Mouse (Mus musculus): ENCODE data around the gene 0610009B22Rik. TPM values are rescaled to one million over a fixed set of nuclear protein-coding genes. Genes with fewer than 3 reads are reported as not detected.

The 0610009B22Rik gene
- polyA plus RNA-seq, 1 experiment = 27.9 TPM

DNA sequence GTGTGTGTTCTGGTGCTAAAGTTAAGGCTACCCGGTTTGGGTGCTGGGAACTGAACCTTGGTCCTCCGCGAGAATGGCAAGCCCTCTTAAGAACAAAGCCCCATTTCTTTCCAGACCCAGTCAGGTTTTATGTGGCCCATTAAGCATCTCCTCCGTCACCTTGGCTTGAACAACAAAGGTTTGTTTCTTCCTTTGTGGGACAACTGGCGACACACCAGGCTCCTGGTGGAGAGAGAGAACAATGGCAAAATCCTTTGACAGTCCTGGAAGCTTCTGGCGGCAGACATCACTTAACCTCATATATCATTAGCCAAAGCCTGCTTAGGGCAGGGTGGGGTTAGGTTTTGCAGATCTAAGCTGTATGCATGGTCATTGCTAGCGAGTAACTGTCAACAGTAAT lies 26.0 kb downstream of the 0610009B22Rik start:
- no peaks in the 10 kb centered on the region for H3K27me3 ChIP-seq (ENCODE audit: control insufficient read depth, insufficient read depth, insufficient read length)
- H3ac ChIP-seq (ENCODE audit: control insufficient read depth, insufficient read length) = no peak overlapping the region
- no peak overlapping the region for H3K4me2 ChIP-seq (ENCODE audit: low read depth)
- H3K79me2 ChIP-seq (ENCODE audit: control insufficient read depth, insufficient read depth) = no peaks in the 10 kb centered on the region
- H3K36me3 ChIP-seq (ENCODE audit: control insufficient read depth, insufficient read depth) = no peaks in the 10 kb centered on the region
- H3K4me3 ChIP-seq = no peak overlapping the region
- TF ChIP-seq POLR2AphosphoS2 (IDR thresholded peaks at IDR 0.05; ENCODE audit: insufficient read length, low read depth) (no peak), TCF3 (IDR thresholded peaks at IDR 0.05; ENCODE audit: insufficient read length, low read depth) (no peak), MAX (IDR thresholded peaks at IDR 0.05; ENCODE audit: low read depth) (no peak), TCF12 (IDR thresholded peaks at IDR 0.05; ENCODE audit: insufficient read depth, poor library complexity, severe bottlenecking) (no peak), REST (IDR thresholded peaks at IDR 0.05; ENCODE audit: insufficient read depth, insufficient read length) (no peak), MYOD1 (IDR thresholded peaks at IDR 0.05; ENCODE audit: control insufficient read depth in 1 of 3, insufficient read length in 2 of 3, low read depth in 2 of 3) (no peak)

DNA sequence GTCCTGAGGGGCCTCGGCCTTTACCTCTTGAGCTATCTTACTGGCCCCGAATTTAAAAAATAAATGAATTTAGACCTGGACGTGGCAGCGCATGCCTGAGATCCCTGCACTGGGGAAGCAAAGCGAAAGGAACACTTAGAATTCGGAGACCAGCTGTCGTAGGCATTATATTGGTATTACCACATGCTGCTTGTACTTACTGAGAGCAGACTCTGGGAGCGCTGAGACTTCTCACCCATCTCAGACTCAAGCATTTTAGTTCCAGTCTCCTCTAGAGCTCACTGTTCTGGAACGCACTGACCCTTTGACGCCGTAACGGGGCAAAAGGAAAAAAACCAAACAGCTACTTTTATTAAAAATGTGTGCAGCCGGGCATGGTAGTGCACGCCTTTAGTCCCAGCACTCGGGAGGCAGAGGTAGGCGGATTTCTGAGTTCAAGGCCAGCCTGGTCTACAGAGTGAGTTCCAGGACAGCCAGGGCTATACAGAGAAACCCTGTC lies 26.8 kb downstream of the 0610009B22Rik start:
- Histone ChIP-seq H3K4me3 (no peak overlapping the region), H3K4me2 (ENCODE audit: low read depth) (no peak overlapping the region), H3K79me2 (ENCODE audit: control insufficient read depth, insufficient read depth) (no peaks in the 10 kb centered on the region), H3K36me3 (ENCODE audit: control insufficient read depth, insufficient read depth) (no peaks in the 10 kb centered on the region), H3ac (ENCODE audit: control insufficient read depth, insufficient read length) (no peak overlapping the region), H3K27me3 (ENCODE audit: control insufficient read depth, insufficient read depth, insufficient read length) (no peaks in the 10 kb centered on the region)
- TF ChIP-seq POLR2A (IDR thresholded peaks at IDR 0.05; ENCODE audit: insufficient read length, low read depth) (no peak), MAX (IDR thresholded peaks at IDR 0.05; ENCODE audit: low read depth) (no peak), E2F4 (IDR thresholded peaks at IDR 0.05; ENCODE audit: insufficient read depth) (no peak), REST (IDR thresholded peaks at IDR 0.05; ENCODE audit: insufficient read depth, insufficient read length) (no peak), MYOG (IDR thresholded peaks at IDR 0.05; ENCODE audit: control insufficient read depth in 1 of 3, insufficient read depth in 1 of 3, insufficient read length in 2 of 3, low read depth in 2 of 3) (no peak), TCF3 (IDR thresholded peaks at IDR 0.05; ENCODE audit: insufficient read length, low read depth) (no peak), MYOD1 (IDR thresholded peaks at IDR 0.05; ENCODE audit: control insufficient read depth in 1 of 3, insufficient read length in 2 of 3, low read depth in 2 of 3) (no peak), SRF (IDR thresholded peaks at IDR 0.05; ENCODE audit: control insufficient read depth, insufficient read length, low read depth) (no peak), POLR2AphosphoS2 (IDR thresholded peaks at IDR 0.05; ENCODE audit: insufficient read length, low read depth) (no peak), CEBPB (IDR thresholded peaks at IDR 0.05; ENCODE audit: insufficient read depth, poor library complexity, severe bottlenecking) (no peak), TCF12 (IDR thresholded peaks at IDR 0.05; ENCODE audit: insufficient read depth, poor library complexity, severe bottlenecking) (no peak), USF1 (IDR thresholded peaks at IDR 0.05; ENCODE audit: low read depth) (no peak)

DNA sequence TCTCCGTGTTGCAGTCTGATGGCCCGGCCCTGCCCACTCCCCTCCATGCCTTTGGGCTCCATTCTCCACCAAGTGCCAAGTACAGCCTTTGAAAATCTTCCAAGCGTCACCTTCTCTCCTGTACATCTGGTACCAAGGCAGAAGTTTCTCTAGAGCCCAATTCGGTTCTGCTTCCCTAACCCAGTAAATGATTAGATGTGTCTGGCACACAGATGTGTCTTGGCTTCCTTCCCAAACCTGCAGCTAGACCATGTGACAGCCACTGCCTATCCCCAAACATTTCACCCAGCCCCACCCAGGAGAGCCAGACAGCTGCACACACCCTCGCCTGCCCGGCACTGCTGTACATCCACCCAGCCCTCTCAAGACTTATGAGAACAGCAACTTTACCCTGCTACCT lies 30.0 kb downstream of the 0610009B22Rik start:
- peak overlapping the region; percentile 50 for H3K4me2 ChIP-seq (ENCODE audit: low read depth)
- no peaks in the 10 kb centered on the region for H3K36me3 ChIP-seq (ENCODE audit: control insufficient read depth, insufficient read depth)
- H3ac ChIP-seq (ENCODE audit: control insufficient read depth, insufficient read length) = no peak overlapping the region
- TF ChIP-seq MYOD1 (IDR thresholded peaks at IDR 0.05; ENCODE audit: control insufficient read depth in 1 of 3, insufficient read length in 2 of 3, low read depth in 2 of 3) = peak in 1 of 3 experiments; percentile 81
- peak; percentile 58 for TF ChIP-seq USF1 (IDR thresholded peaks at IDR 0.05; ENCODE audit: low read depth)
- TF ChIP-seq POLR2A (IDR thresholded peaks at IDR 0.05; ENCODE audit: insufficient read length, low read depth) = no peak
- TF ChIP-seq CEBPB (IDR thresholded peaks at IDR 0.05; ENCODE audit: insufficient read depth, poor library complexity, severe bottlenecking) = no peak
- TF ChIP-seq MYOG (IDR thresholded peaks at IDR 0.05; ENCODE audit: control insufficient read depth in 1 of 3, insufficient read depth in 1 of 3, insufficient read length in 2 of 3, low read depth in 2 of 3) = peak; percentile 37 to 86 (median 59)
- H3K79me2 ChIP-seq (ENCODE audit: control insufficient read depth, insufficient read depth) = no peaks in the 10 kb centered on the region
- H3K27me3 ChIP-seq (ENCODE audit: control insufficient read depth, insufficient read depth, insufficient read length) = no peaks in the 10 kb centered on the region
- H3K4me3 ChIP-seq = no peak overlapping the region

DNA sequence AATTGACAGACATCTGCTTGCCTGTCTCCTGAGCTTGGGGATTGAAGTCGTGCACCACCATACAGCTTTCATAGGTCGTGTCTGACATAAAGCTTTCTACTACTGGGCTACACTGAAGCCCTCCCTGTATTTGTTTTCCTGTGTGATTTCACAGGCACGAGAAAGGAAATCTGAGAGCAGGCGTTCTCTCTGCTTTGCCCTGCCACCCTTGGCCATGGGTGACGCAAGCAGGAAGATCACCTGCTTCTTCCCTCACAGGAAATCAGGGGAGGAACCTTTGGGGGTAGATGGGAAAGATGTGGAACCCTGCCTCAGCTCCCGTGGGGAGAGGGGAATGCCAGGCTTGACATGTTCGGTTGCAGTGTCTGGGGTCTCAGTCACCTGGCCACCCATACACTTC lies 30.4 kb downstream of the 0610009B22Rik start:
- H3K36me3 ChIP-seq (ENCODE audit: control insufficient read depth, insufficient read depth) = no peaks in the 10 kb centered on the region
- H3K4me3 ChIP-seq = no peak overlapping the region
- H3ac ChIP-seq (ENCODE audit: control insufficient read depth, insufficient read length) = no peak overlapping the region
- no peak for TF ChIP-seq MAX (IDR thresholded peaks at IDR 0.05; ENCODE audit: low read depth)
- TF ChIP-seq REST (IDR thresholded peaks at IDR 0.05; ENCODE audit: insufficient read depth, insufficient read length) = no peak
- TF ChIP-seq CEBPB (IDR thresholded peaks at IDR 0.05; ENCODE audit: insufficient read depth, poor library complexity, severe bottlenecking) = no peak
- TF ChIP-seq E2F4 (IDR thresholded peaks at IDR 0.05; ENCODE audit: insufficient read depth) = no peak
- no peak for TF ChIP-seq USF1 (IDR thresholded peaks at IDR 0.05; ENCODE audit: low read depth)
- TF ChIP-seq TCF12 (IDR thresholded peaks at IDR 0.05; ENCODE audit: insufficient read depth, poor library complexity, severe bottlenecking) = no peak
- TF ChIP-seq POLR2AphosphoS2 (IDR thresholded peaks at IDR 0.05; ENCODE audit: insufficient read length, low read depth) = no peak
- no peak for TF ChIP-seq POLR2A (IDR thresholded peaks at IDR 0.05; ENCODE audit: insufficient read length, low read depth)
- H3K79me2 ChIP-seq (ENCODE audit: control insufficient read depth, insufficient read depth) = no peaks in the 10 kb centered on the region
- no peaks in the 10 kb centered on the region for H3K27me3 ChIP-seq (ENCODE audit: control insufficient read depth, insufficient read depth, insufficient read length)
- H3K4me2 ChIP-seq (ENCODE audit: low read depth) = peak overlapping the region; percentile 50

DNA sequence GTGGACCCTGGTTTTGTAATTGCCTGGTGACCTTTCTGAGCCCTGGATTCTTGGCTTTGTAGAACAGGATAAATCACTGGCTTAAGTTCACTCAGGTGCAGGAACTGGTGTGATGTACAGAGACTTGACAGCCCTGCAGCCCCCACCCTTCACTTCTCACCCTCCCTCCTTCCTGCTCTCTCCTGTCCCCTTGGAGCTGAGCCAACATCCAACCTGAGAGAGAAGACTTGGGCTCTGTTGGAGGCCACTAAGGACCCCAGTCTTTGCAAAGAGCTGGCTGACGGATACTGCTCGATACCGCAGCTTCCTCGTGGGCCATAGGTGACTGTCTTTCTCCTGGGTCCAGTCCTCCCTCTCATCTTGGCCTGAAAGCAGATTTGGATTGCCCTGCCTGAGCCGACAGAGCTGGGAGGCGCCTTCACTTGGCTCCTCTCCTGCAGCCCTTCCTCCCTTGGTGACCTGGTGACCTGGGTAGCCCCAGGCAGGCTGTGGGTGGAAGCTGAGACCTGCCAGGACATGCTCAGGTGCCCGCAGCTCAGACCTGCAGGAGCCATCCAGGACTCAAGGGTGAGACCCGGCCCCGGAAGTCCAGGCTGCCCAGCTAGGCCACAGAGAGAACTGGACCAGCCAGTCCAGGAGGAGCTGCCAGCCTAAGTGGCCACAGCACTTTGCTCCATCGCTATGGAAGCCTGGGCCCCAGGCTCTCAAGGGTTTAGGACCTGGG lies 31.7 kb downstream of the 0610009B22Rik start:
- no peaks in the 10 kb centered on the region for H3K27me3 ChIP-seq (ENCODE audit: control insufficient read depth, insufficient read depth, insufficient read length)
- no peaks in the 10 kb centered on the region for H3K36me3 ChIP-seq (ENCODE audit: control insufficient read depth, insufficient read depth)
- no peak for TF ChIP-seq E2F4 (IDR thresholded peaks at IDR 0.05; ENCODE audit: insufficient read depth)
- TF ChIP-seq TCF3 (IDR thresholded peaks at IDR 0.05; ENCODE audit: insufficient read length, low read depth) = no peak
- no peak for TF ChIP-seq USF1 (IDR thresholded peaks at IDR 0.05; ENCODE audit: low read depth)
- TF ChIP-seq SRF (IDR thresholded peaks at IDR 0.05; ENCODE audit: control insufficient read depth, insufficient read length, low read depth) = no peak
- no peak for TF ChIP-seq MYOG (IDR thresholded peaks at IDR 0.05; ENCODE audit: control insufficient read depth in 1 of 3, insufficient read depth in 1 of 3, insufficient read length in 2 of 3, low read depth in 2 of 3)
- TF ChIP-seq MYOD1 (IDR thresholded peaks at IDR 0.05; ENCODE audit: control insufficient read depth in 1 of 3, insufficient read length in 2 of 3, low read depth in 2 of 3) = no peak
- no peak for TF ChIP-seq POLR2A (IDR thresholded peaks at IDR 0.05; ENCODE audit: insufficient read length, low read depth)
- no peak for TF ChIP-seq REST (IDR thresholded peaks at IDR 0.05; ENCODE audit: insufficient read depth, insufficient read length)
- TF ChIP-seq CEBPB (IDR thresholded peaks at IDR 0.05; ENCODE audit: insufficient read depth, poor library complexity, severe bottlenecking) = no peak
- no peak for TF ChIP-seq MAX (IDR thresholded peaks at IDR 0.05; ENCODE audit: low read depth)
- TF ChIP-seq POLR2AphosphoS2 (IDR thresholded peaks at IDR 0.05; ENCODE audit: insufficient read length, low read depth) = no peak
- no peak for TF ChIP-seq TCF12 (IDR thresholded peaks at IDR 0.05; ENCODE audit: insufficient read depth, poor library complexity, severe bottlenecking)
- H3K79me2 ChIP-seq (ENCODE audit: control insufficient read depth, insufficient read depth) = no peaks in the 10 kb centered on the region
- H3K4me2 ChIP-seq (ENCODE audit: low read depth) = no peak overlapping the region
- H3K4me3 ChIP-seq = no peak overlapping the region
- H3ac ChIP-seq (ENCODE audit: control insufficient read depth, insufficient read length) = no peak overlapping the region
